Comparison of ENCODE assay signal across 30 mouse cellular contexts in genomic region chr16:59089722-59090121, GRCm38 (mm10). TPM values are rescaled to one million over a fixed set of nuclear protein-coding genes. Genes with fewer than 3 reads are reported as not detected.
"Had no signal": no experiment of that assay in that cellular context is flagged by ENCODE, and none has a peak within 500 bp of the region (broad histone marks: within the 10 kb centered on the region; RNA-seq: fewer than 3 reads in every experiment).

TSS of gene Olfr191 (minus strand) at chr16:59089822.

RNA-seq across cellular contexts. Expression of gene Olfr191, which starts in this region (rescaled TPM):
- polyA plus RNA-seq: limb, embryonic 10.5 days; limb, embryonic 11.5 days; limb, embryonic 12.5 days; limb, embryonic 13.5 days; limb, embryonic 14.5 days; limb, embryonic 15.5 days; liver, adult 2 months; liver, embryonic 11.5 days; liver, embryonic 12.5 days; liver, embryonic 13.5 days; liver, embryonic 14.5 days; liver, embryonic 15.5 days; liver, embryonic 16.5 days; liver, postnatal 0 days; lung, adult 2 months; lung, embryonic 14.5 days; lung, embryonic 15.5 days; lung, embryonic 16.5 days; lung, postnatal 0 days; macrophage; midbrain, embryonic 10.5 days; midbrain, embryonic 12.5 days; midbrain, embryonic 13.5 days; midbrain, embryonic 15.5 days; midbrain, embryonic 16.5 days; midbrain, postnatal 0 days; myocyte; neural tube, embryonic 11.5 days; neural tube, embryonic 12.5 days; neural tube, embryonic 13.5 days had no signal
